Mouse (Mus musculus) hindbrain, embryonic 14.5 days (tissue): Measurements from ENCODE around the gene Hc. TPM values are rescaled to one million over a fixed set of nuclear protein-coding genes. Genes with fewer than 3 reads are reported as not detected.
A peak's percentile ranks its signal among the peaks of the same experiment; 100 is the strongest.

Experiments used
- ATAC-seq: fragments of 200-750 bp; cut with Nextera tagmentation; 2 replicates; pipeline ENCODE4 v1.8.0; 2017; ENCODE audit warnings: moderate number of reproducible peaks, mild to moderate bottlenecking, moderate TSS enrichment, moderate library complexity; ENCODE audit not compliant: low FRiP score
- DNase-seq: peaks from one replicate; pipeline ENCODE4 v3.0.0-alpha.2; 2015; ENCODE audit warnings: low spot score
- H3K27ac ChIP-seq: fragments of 300-500 bp; sonication (generic); 2 replicates; pipeline ENCODE4 v1.5.1; 2014; ENCODE audit warnings: mild to moderate bottlenecking, moderate library complexity
- H3K27me3 ChIP-seq: fragments of 300-500 bp; sonication (generic); 2 replicates; pipeline ENCODE4 v1.6.1; 2014; ENCODE audit warnings: mild to moderate bottlenecking, low read length, mixed read lengths; ENCODE audit not compliant: control insufficient read depth, insufficient read depth
- H3K36me3 ChIP-seq: fragments of 300-500 bp; sonication (generic); replicated peaks from 2 replicates; pipeline ENCODE4 v1.6.1; 2014; ENCODE audit not compliant: control insufficient read depth, insufficient read depth
- H3K4me1 ChIP-seq: fragments of 300-500 bp; sonication (generic); replicated peaks from 2 replicates; pipeline ENCODE4 v1.6.1; 2014; ENCODE audit warnings: antibody characterized with exemption, low read length, mixed read lengths; ENCODE audit not compliant: control insufficient read depth, insufficient read depth
- H3K4me2 ChIP-seq: fragments of 300-500 bp; sonication (generic); replicated peaks from 2 replicates; pipeline ENCODE4 v1.6.1; 2014; ENCODE audit warnings: mild to moderate bottlenecking, moderate library complexity
- H3K4me3 ChIP-seq: fragments of 300-500 bp; sonication (generic); replicated peaks from 2 replicates; pipeline ENCODE4 v1.5.1; 2014; ENCODE audit warnings: mild to moderate bottlenecking, low read length
- H3K9ac ChIP-seq: fragments of 300-500 bp; sonication (generic); 2 replicates; pipeline ENCODE4 v1.6.1; 2014
- H3K9me3 ChIP-seq: fragments of 300-500 bp; sonication (generic); 2 replicates; pipeline ENCODE4 v1.6.1; 2016; ENCODE audit warnings: low read length; ENCODE audit not compliant: control insufficient read depth
- WGBS: fragments of 180-500 bp; shearing (Covaris S2); extraction: QIAGEN DNeasy Blood & Tissue Kit; methylation state at CpG from one replicate; pipeline ENCODE4 v1.1.7; 2014; 5-methylcytosine and 5-hydroxymethylcytosine counted together
- polyA plus RNA-seq: library from polyadenylated mRNA; unstranded; fragments of >200 nt; fragmentation: Nextera tagmentation; extraction: Ambion mirVana; gene quantifications from 2 replicates; pipeline ENCODE4 v1.2.1, GENCODE M21; 2014

Hc gene
- polyA plus RNA-seq, 1 experiment from 2014 or later: 0.46 TPM

- H3K4me2 ChIP-seq: no peak overlapping the region
- no peak for ATAC-seq
- 87% methylated on average over 1 of the region's 1 CpGs for WGBS
These were observed 73.6 kb downstream of the Hc start for GRCm38 (mm10) chr2:34987595-34987994.

GRCm38 (mm10) chr2:34984885-34985284, 76.4 kb downstream of the Hc start:
- Histone ChIP-seq H3K27me3 (no peaks in the 10 kb centered on the region), H3K36me3 (no peaks in the 10 kb centered on the region), H3K27ac (no peak overlapping the region), H3K4me2 (no peak overlapping the region), H3K9ac (no peak overlapping the region), H3K4me3 (no peak overlapping the region), H3K4me1 (peaks cover 16% of the 10 kb centered on the region), H3K9me3 (no peaks in the 10 kb centered on the region)
- DNase-seq (no peak), ATAC-seq (no peak)
- 77% methylated on average over 8 of the region's 8 CpGs for WGBS

More at GRCm38 (mm10) chr2:34987595-34987994, 73.6 kb downstream of the Hc start:
- DNase-seq: no peak
- no peaks in the 10 kb centered on the region for H3K36me3 ChIP-seq
- no peaks in the 10 kb centered on the region for H3K27me3 ChIP-seq
- no peak overlapping the region for H3K4me3 ChIP-seq
- H3K9ac ChIP-seq: no peak overlapping the region
- H3K27ac ChIP-seq: no peak overlapping the region
- H3K9me3 ChIP-seq: no peaks in the 10 kb centered on the region
- peaks cover 10% of the 10 kb centered on the region for H3K4me1 ChIP-seq

- ATAC-seq: no peak
- DNase-seq: no peak
These were observed 78.1 kb downstream of the Hc start for GRCm38 (mm10) chr2:34982906-34983698.

GRCm38 (mm10) chr2:34982096-34982724, 79.0 kb downstream of the Hc start:
- Histone ChIP-seq H3K9me3 (no peaks in the 10 kb centered on the region), H3K9ac (no peak overlapping the region), H3K27ac (no peak overlapping the region), H3K4me2 (no peak overlapping the region), H3K27me3 (no peaks in the 10 kb centered on the region), H3K4me1 (peaks cover 16% of the 10 kb centered on the region), H3K36me3 (no peaks in the 10 kb centered on the region), H3K4me3 (no peak overlapping the region)
- 0 out of 2 replicates have a peak, but pooled peaks have one; percentile 24 for ATAC-seq
- no peak for DNase-seq
- 52% methylated on average over 14 of the region's 14 CpGs for WGBS

More at GRCm38 (mm10) chr2:34982906-34983698, 78.1 kb downstream of the Hc start:
- no peak overlapping the region for H3K4me2 ChIP-seq
- H3K36me3 ChIP-seq: no peaks in the 10 kb centered on the region
- no peaks in the 10 kb centered on the region for H3K27me3 ChIP-seq
- 75% methylated on average over 11 of the region's 11 CpGs for WGBS
- peaks cover 16% of the 10 kb centered on the region for H3K4me1 ChIP-seq
- H3K4me3 ChIP-seq: no peak overlapping the region
- no peaks in the 10 kb centered on the region for H3K9me3 ChIP-seq
- H3K27ac ChIP-seq: no peak overlapping the region
- no peak overlapping the region for H3K9ac ChIP-seq

- peaks cover 16% of the 10 kb centered on the region for H3K4me1 ChIP-seq
- H3K9me3 ChIP-seq: no peaks in the 10 kb centered on the region
- H3K9ac ChIP-seq: no peak overlapping the region
- H3K4me2 ChIP-seq: no peak overlapping the region
- no peak for DNase-seq
- WGBS: 63% methylated on average over 3 of the region's 3 CpGs
- no peaks in the 10 kb centered on the region for H3K36me3 ChIP-seq
- H3K27ac ChIP-seq: no peak overlapping the region
- H3K4me3 ChIP-seq: no peak overlapping the region
- ATAC-seq: no peak
- H3K27me3 ChIP-seq: no peaks in the 10 kb centered on the region
These were observed 81.7 kb downstream of the Hc start for GRCm38 (mm10) chr2:34979459-34980011.

GRCm38 (mm10) chr2:34978226-34978625, 83.0 kb downstream of the Hc start:
- Histone ChIP-seq H3K4me3 (no peak overlapping the region), H3K9me3 (no peaks in the 10 kb centered on the region), H3K27me3 (no peaks in the 10 kb centered on the region), H3K4me1 (peaks cover 13% of the 10 kb centered on the region), H3K4me2 (no peak overlapping the region), H3K27ac (no peak overlapping the region), H3K36me3 (no peaks in the 10 kb centered on the region), H3K9ac (no peak overlapping the region)
- DNase-seq: no peak
- no peak for ATAC-seq
- WGBS: 98% methylated on average over 2 of the region's 2 CpGs

GRCm38 (mm10) chr2:34976945-34977658, 84.1 kb downstream of the Hc start:
- 90% methylated on average over 8 of the region's 8 CpGs for WGBS
- no peaks in the 10 kb centered on the region for H3K36me3 ChIP-seq
- no peak overlapping the region for H3K27ac ChIP-seq
- H3K27me3 ChIP-seq: no peaks in the 10 kb centered on the region
- no peak for ATAC-seq
- H3K9me3 ChIP-seq: no peaks in the 10 kb centered on the region
- no peak overlapping the region for H3K4me3 ChIP-seq
- H3K4me2 ChIP-seq: no peak overlapping the region
- no peak for DNase-seq
- peaks cover 2% of the 10 kb centered on the region; the same call in 1 of the 2 replicates for H3K4me1 ChIP-seq
- H3K9ac ChIP-seq: no peak overlapping the region

- Histone ChIP-seq H3K27me3 (no peaks in the 10 kb centered on the region), H3K27ac (no peak overlapping the region), H3K4me3 (no peak overlapping the region), H3K4me1 (no peaks in the 10 kb centered on the region), H3K4me2 (no peak overlapping the region), H3K9ac (no peak overlapping the region), H3K36me3 (no peaks in the 10 kb centered on the region), H3K9me3 (no peaks in the 10 kb centered on the region)
- WGBS: 90% methylated on average over 6 of the region's 6 CpGs
- no peak for ATAC-seq
- no peak for DNase-seq
These were observed 84.8 kb downstream of the Hc start for GRCm38 (mm10) chr2:34976447-34976846.

GRCm38 (mm10) chr2:34973087-34973486, 88.2 kb downstream of the Hc start:
- Histone ChIP-seq H3K4me1 (no peaks in the 10 kb centered on the region; the same call in 1 of the 2 replicates), H3K27me3 (no peaks in the 10 kb centered on the region), H3K4me3 (no peak overlapping the region), H3K4me2 (no peak overlapping the region), H3K27ac (no peak overlapping the region), H3K9me3 (no peaks in the 10 kb centered on the region), H3K36me3 (no peaks in the 10 kb centered on the region), H3K9ac (no peak overlapping the region)
- 90% methylated on average over 8 of the region's 8 CpGs for WGBS
- DNase-seq: no peak
- no peak for ATAC-seq
